Mouse (Mus musculus): ENCODE data around the gene Orc6. TPM values are rescaled to one million over a fixed set of nuclear protein-coding genes. Genes with fewer than 3 reads are reported as not detected.
A peak's percentile ranks its signal among the peaks of the same experiment; 100 is the strongest.

Orc6 gene
- 125 and 130 TPM in 2 replicates for polyA plus RNA-seq (2014; fragmentation: Nextera tagmentation; extraction: Ambion mirVana)

DNA sequence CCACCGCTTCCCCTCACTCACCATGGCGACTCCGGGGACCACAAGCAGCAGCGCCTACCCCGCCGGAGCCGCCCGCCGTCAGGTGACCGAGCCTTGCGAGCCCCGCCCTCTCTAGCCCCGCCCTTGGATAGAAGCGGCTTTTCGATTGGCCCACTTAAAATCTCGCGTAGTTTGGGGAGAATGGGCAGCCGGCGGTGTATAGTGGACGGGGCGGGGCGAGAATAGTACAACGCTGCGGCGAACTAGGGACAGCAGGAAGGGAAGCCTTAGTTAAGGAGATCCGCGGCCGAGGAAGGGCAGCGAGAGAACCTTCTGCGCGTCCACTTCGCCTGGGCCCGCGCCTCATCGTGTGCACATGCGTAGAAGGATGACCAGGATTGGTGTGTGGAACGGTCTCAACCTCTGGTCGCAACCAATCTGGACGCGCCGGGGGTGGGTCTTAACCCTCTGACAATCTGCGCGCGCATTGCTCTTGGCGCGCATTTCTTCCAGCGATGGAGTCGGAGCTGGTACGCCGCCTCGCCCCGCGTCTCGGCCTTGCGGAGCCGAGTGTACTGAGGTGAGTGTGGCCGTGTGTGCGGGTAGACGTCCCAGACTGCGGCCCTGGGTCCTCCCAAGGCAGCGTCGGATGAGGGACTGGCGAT, at the start of gene Orc6, which contains the start of gene Vps35:
Orc6 (plus strand) TSS at position 199 of the 644 bp plus-strand sequence.
Vps35 (minus strand) TSS at position 369 of the 644 bp plus-strand sequence.
- H3K9ac ChIP-seq (ENCODE audit: low read length), result peak within 1 kb of the TSS; percentile 80
- no peaks in the 10 kb centered on the region for H3K9me3 ChIP-seq (ENCODE audit: control insufficient read depth, low read length)
- DNase-seq (ENCODE audit: low spot score) (peak; percentile 97), ATAC-seq (ENCODE audit: insufficient read depth, low FRiP score, low TSS enrichment) (peak; percentile 97)
- peaks cover 4% of the 10 kb centered on the region; the same call in 1 of the 2 replicates for H3K4me1 ChIP-seq (ENCODE audit: control insufficient read depth, insufficient read depth, low read length)
- H3K4me2 ChIP-seq (ENCODE audit: low read depth), result peak within 1 kb of the TSS; percentile 74
- H3K4me3 ChIP-seq (ENCODE audit: low read depth, low read length), result peak within 1 kb of the TSS; percentile 95
- H3K27ac ChIP-seq (ENCODE audit: low read depth, low read length), result peak within 1 kb of the TSS; percentile 91
- H3K36me3 ChIP-seq (ENCODE audit: control insufficient read depth, insufficient read depth, low read length), result 0 out of 2 replicates have a peak, but pooled peaks cover 3% of the 10 kb centered on the region
- H3K27me3 ChIP-seq (ENCODE audit: control insufficient read depth, insufficient read depth, low read length), result no peaks in the 10 kb centered on the region
- under 1% methylated on average over 63 of the region's 63 CpGs for WGBS

DNA sequence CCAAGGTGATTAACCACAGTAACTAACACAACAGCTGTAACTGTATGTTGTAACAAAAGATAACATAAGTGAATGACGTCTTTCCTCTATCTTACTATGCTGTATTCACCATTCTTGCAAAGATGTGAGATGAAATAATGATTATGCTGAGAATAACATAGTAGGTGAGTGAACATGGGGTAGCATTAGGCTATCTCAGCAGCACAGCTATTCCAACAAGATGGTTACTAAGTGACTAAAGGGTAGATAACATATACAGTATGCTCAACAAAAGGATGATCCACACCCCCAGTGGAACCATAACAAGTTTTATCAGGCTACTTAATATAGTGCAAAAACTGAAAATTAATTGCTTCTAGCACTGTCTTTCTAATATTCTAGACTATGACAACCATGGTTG, 12.6 kb upstream of the Orc6 start:
- ATAC-seq (ENCODE audit: insufficient read depth, low FRiP score, low TSS enrichment) (no peak), DNase-seq (ENCODE audit: low spot score) (no peak)
- H3K4me1 ChIP-seq (ENCODE audit: control insufficient read depth, insufficient read depth, low read length), result no peaks in the 10 kb centered on the region
- no peak overlapping the region for H3K4me2 ChIP-seq (ENCODE audit: low read depth)
- H3K4me3 ChIP-seq (ENCODE audit: low read depth, low read length), result no peak overlapping the region
- WGBS, result 92% methylated on average over 1 of the region's 1 CpGs
- no peaks in the 10 kb centered on the region for H3K9me3 ChIP-seq (ENCODE audit: control insufficient read depth, low read length)
- H3K27ac ChIP-seq (ENCODE audit: low read depth, low read length), result no peak overlapping the region
- no peaks in the 10 kb centered on the region for H3K27me3 ChIP-seq (ENCODE audit: control insufficient read depth, insufficient read depth, low read length)
- no peak overlapping the region for H3K9ac ChIP-seq (ENCODE audit: low read length)
- H3K36me3 ChIP-seq (ENCODE audit: control insufficient read depth, insufficient read depth, low read length), result peaks cover 2% of the 10 kb centered on the region; the same call in 1 of the 2 replicates

DNA sequence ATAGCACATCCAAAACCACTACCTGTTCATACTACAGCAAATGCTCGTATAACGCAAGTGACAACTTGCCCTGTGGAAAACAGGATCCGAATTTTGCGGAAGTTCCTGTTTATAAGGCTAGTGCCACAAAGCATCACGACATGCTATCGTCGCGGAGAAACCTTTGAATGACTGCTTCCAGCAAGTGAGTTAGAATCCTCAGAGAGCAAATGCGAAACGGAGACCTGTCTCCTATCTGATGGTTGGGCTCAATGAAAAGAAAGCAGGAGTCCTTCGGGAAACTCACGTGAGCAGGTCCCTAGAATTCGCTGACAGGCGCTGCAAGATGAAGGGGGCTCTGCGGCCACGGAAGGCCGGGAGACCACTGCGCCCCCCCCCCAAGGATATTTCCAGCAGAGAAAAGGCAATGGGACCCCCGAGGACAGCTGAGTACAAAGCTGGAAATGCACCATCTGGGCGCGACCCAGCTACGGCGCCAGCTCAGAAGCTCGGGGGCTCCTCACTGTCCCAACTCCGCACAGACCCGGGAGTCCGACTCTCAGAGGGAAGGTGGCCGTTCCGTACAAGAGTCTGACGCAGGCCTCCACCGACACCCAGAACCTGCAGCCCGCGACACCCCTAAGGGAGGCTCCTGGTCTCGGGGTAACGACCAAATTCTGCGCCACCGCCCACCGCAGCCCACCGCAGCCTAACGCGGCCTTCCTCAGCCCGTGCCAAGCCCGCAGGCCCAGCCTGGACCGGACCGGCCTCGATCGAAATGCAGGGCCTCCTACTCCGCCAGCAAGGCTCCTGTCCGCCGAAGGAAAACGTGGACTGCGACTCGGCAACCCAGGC, 615 bp upstream of the Orc6 start:
- ATAC-seq (ENCODE audit: insufficient read depth, low FRiP score, low TSS enrichment) (peak; percentile 47), DNase-seq (ENCODE audit: low spot score) (peak; percentile 31)
- Histone ChIP-seq H3K4me1 (ENCODE audit: control insufficient read depth, insufficient read depth, low read length) (peaks cover 4% of the 10 kb centered on the region; the same call in 1 of the 2 replicates), H3K9me3 (ENCODE audit: control insufficient read depth, low read length) (no peaks in the 10 kb centered on the region), H3K27me3 (ENCODE audit: control insufficient read depth, insufficient read depth, low read length) (no peaks in the 10 kb centered on the region), H3K9ac (ENCODE audit: low read length) (peak overlapping the region; percentile 80), H3K36me3 (ENCODE audit: control insufficient read depth, insufficient read depth, low read length) (0 out of 2 replicates have a peak, but pooled peaks cover 3% of the 10 kb centered on the region), H3K4me3 (ENCODE audit: low read depth, low read length) (peak overlapping the region; percentile 95), H3K27ac (ENCODE audit: low read depth, low read length) (peak overlapping the region; percentile 91; the same call in 1 of the 2 replicates), H3K4me2 (ENCODE audit: low read depth) (peak overlapping the region; percentile 74)
- WGBS, result under 1% methylated on average over 52 of the region's 53 CpGs

DNA sequence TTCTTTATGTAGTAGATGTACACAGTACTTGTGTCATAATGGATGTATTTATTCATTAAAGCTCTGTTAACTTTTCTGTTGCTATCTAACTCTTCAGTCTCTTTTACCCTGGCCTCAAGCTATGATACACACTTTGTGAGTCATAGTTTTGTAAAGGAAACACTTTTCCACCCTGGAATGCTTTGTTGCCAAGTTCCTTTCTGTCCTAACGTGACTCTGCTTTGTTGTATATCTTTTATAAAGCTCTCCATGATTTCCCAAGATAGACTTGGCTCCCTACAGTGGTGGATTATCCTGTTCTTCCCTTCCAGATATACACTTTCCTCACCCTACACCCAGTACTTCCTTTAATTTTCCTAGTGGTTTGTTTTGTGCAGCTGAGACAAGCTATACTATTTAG, 2.5 kb downstream of the Orc6 start:
- Histone ChIP-seq H3K9me3 (ENCODE audit: control insufficient read depth, low read length) (no peaks in the 10 kb centered on the region), H3K4me3 (ENCODE audit: low read depth, low read length) (no peak overlapping the region)
- no peak for DNase-seq (ENCODE audit: low spot score)

DNA sequence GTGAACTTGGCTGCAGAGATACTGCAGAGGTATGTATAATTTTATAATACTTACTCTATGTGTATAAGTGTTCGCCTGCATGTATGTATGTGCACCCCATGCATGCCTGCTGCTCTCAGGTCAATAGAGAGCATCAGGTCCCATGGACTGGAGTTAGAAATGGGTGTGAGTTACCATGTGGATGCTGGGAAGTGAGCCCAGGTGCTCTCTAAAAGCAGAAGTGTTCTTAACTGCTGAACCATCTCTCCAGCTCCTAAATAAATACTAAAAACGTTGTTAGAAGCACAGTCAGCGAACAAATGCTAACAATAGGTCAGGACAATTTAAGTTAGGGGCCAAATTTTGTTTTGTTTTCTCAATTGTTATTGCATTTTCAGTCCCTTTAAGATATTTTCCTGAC, 3.5 kb downstream of the Orc6 start:
- no peak for ATAC-seq (ENCODE audit: insufficient read depth, low FRiP score, low TSS enrichment)
- no peaks in the 10 kb centered on the region for H3K27me3 ChIP-seq (ENCODE audit: control insufficient read depth, insufficient read depth, low read length)
- H3K9me3 ChIP-seq (ENCODE audit: control insufficient read depth, low read length), result no peaks in the 10 kb centered on the region
- DNase-seq (ENCODE audit: low spot score), result no peak
- peaks cover 8% of the 10 kb centered on the region; the same call in 1 of the 2 replicates for H3K36me3 ChIP-seq (ENCODE audit: control insufficient read depth, insufficient read depth, low read length)
- H3K27ac ChIP-seq (ENCODE audit: low read depth, low read length), result no peak overlapping the region
- peaks cover 4% of the 10 kb centered on the region; the same call in 1 of the 2 replicates for H3K4me1 ChIP-seq (ENCODE audit: control insufficient read depth, insufficient read depth, low read length)
- WGBS, result 86% methylated on average over 3 of the region's 3 CpGs
- no peak overlapping the region for H3K9ac ChIP-seq (ENCODE audit: low read length)
- H3K4me3 ChIP-seq (ENCODE audit: low read depth, low read length), result no peak overlapping the region
- H3K4me2 ChIP-seq (ENCODE audit: low read depth), result no peak overlapping the region

More for the DNA sequence above, 2.5 kb downstream of the Orc6 start:
- Histone ChIP-seq H3K9ac (ENCODE audit: low read length) (no peak overlapping the region), H3K27ac (ENCODE audit: low read depth, low read length) (no peak overlapping the region), H3K36me3 (ENCODE audit: control insufficient read depth, insufficient read depth, low read length) (peaks cover 6% of the 10 kb centered on the region; the same call in 1 of the 2 replicates), H3K27me3 (ENCODE audit: control insufficient read depth, insufficient read depth, low read length) (no peaks in the 10 kb centered on the region), H3K4me2 (ENCODE audit: low read depth) (no peak overlapping the region), H3K4me1 (ENCODE audit: control insufficient read depth, insufficient read depth, low read length) (peaks cover 4% of the 10 kb centered on the region; the same call in 1 of the 2 replicates)
- WGBS, result 57% methylated on average over 1 of the region's 1 CpGs
- ATAC-seq (ENCODE audit: insufficient read depth, low FRiP score, low TSS enrichment), result no peak

DNA sequence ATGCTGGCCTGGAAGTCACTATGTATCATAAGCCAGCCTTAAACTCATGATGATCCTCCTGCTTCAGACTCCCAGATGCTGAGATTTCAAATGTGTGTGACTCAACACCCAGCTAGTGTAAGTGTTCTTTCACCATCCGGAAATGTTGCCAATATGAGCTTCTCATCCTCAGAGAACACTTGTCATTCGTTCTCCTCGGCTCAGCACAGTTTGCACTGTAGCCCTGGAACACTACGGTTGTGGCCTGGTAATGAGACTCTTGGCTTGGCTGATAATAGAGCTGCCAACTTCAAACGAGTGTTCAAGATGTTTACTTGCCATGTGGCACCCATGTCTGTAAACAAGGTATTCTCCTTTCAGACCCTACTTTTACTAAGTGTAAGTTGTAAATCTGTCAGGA, 4.1 kb downstream of the Orc6 start:
- H3K9ac ChIP-seq (ENCODE audit: low read length), result no peak overlapping the region
- peaks cover 8% of the 10 kb centered on the region; the same call in 1 of the 2 replicates for H3K36me3 ChIP-seq (ENCODE audit: control insufficient read depth, insufficient read depth, low read length)
- DNase-seq (ENCODE audit: low spot score) (no peak), ATAC-seq (ENCODE audit: insufficient read depth, low FRiP score, low TSS enrichment) (no peak)
- WGBS, result 93% methylated on average over 5 of the region's 5 CpGs
- no peaks in the 10 kb centered on the region for H3K4me1 ChIP-seq (ENCODE audit: control insufficient read depth, insufficient read depth, low read length)
- no peak overlapping the region for H3K4me2 ChIP-seq (ENCODE audit: low read depth)
- no peak overlapping the region for H3K4me3 ChIP-seq (ENCODE audit: low read depth, low read length)
- no peak overlapping the region for H3K27ac ChIP-seq (ENCODE audit: low read depth, low read length)
- no peaks in the 10 kb centered on the region for H3K27me3 ChIP-seq (ENCODE audit: control insufficient read depth, insufficient read depth, low read length)
- H3K9me3 ChIP-seq (ENCODE audit: control insufficient read depth, low read length), result no peaks in the 10 kb centered on the region

DNA sequence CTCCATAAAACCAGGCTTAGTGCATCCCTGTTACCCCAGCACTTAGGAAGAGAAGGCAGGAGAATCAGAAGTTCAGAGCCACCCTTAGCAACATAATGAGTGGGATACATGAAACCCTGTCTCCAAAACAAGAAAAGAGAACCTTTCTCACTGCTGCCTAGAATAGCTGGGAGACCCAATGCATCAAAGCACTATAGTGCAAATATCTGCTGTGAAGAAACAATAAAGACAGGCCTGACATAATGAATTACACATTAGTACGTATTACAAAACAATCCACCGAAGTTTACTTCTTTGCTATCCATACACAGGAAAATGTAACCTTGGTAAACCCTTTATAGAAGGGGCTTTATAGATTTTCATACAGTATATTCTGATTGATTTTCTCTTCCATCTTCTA, 9.1 kb downstream of the Orc6 start:
- ATAC-seq (ENCODE audit: insufficient read depth, low FRiP score, low TSS enrichment) (no peak), DNase-seq (ENCODE audit: low spot score) (no peak)
- no peak overlapping the region for H3K9ac ChIP-seq (ENCODE audit: low read length)
- H3K27me3 ChIP-seq (ENCODE audit: control insufficient read depth, insufficient read depth, low read length), result no peaks in the 10 kb centered on the region
- H3K4me1 ChIP-seq (ENCODE audit: control insufficient read depth, insufficient read depth, low read length), result no peaks in the 10 kb centered on the region
- no peak overlapping the region for H3K4me2 ChIP-seq (ENCODE audit: low read depth)
- WGBS, result 95% methylated on average over 2 of the region's 2 CpGs
- H3K36me3 ChIP-seq (ENCODE audit: control insufficient read depth, insufficient read depth, low read length), result peaks cover 5% of the 10 kb centered on the region; the same call in 1 of the 2 replicates
- no peak overlapping the region for H3K27ac ChIP-seq (ENCODE audit: low read depth, low read length)
- no peak overlapping the region for H3K4me3 ChIP-seq (ENCODE audit: low read depth, low read length)
- H3K9me3 ChIP-seq (ENCODE audit: control insufficient read depth, low read length), result no peaks in the 10 kb centered on the region

DNA sequence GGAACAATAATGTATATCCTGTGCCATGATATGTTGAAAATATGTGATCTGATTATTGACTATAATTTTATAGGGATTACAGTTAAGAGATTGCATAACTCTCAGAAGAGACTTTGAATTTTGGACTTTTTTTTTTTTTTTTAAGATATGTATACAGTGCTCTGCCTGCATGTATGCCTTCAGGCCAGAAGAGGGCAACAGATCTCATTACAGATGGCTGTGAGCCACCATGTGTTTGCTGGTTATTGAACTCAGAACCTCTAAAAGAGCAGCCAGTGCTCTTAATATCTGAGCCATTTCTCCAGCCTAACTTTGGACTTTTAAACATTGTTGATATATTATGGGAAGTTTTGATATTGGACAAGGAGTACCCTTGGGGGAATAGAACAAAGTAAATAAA, 12.3 kb downstream of the Orc6 start:
- Histone ChIP-seq H3K27me3 (ENCODE audit: control insufficient read depth, insufficient read depth, low read length) (no peaks in the 10 kb centered on the region), H3K4me3 (ENCODE audit: low read depth, low read length) (no peak overlapping the region), H3K9me3 (ENCODE audit: control insufficient read depth, low read length) (no peaks in the 10 kb centered on the region), H3K4me1 (ENCODE audit: control insufficient read depth, insufficient read depth, low read length) (no peaks in the 10 kb centered on the region), H3K4me2 (ENCODE audit: low read depth) (no peak overlapping the region), H3K27ac (ENCODE audit: low read depth, low read length) (no peak overlapping the region), H3K9ac (ENCODE audit: low read length) (no peak overlapping the region), H3K36me3 (ENCODE audit: control insufficient read depth, insufficient read depth, low read length) (peaks cover 3% of the 10 kb centered on the region; the same call in 1 of the 2 replicates)
- DNase-seq (ENCODE audit: low spot score) (peak; percentile 23), ATAC-seq (ENCODE audit: insufficient read depth, low FRiP score, low TSS enrichment) (no peak)
